In the genomic region with DNA sequence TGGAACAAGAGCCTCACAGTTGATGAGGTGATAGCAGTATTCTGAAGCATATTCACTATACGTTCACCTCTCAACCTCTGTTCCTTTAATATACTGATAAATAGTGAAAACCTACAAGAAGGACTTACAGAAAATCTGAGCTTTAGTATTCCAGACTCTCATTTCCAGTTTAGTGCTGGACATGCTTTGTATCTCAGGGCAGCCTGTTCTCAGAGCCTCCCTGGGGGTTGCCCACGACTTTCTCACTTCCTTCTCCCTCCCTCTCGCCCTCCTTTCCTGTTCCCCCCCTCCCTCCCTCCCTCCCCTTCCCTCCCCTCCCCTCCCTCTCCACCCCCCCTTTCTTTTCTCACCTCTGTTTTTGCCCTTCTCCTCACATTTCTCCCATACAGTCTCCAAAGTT, we compare ENCODE assay signal across 17 mouse cellular contexts.
"Had no signal": no experiment of that assay in that cellular context is flagged by ENCODE, and none has a peak within 500 bp of the region (broad histone marks: within the 10 kb centered on the region; RNA-seq: fewer than 3 reads in every experiment).

No protein-coding gene starts in this region.

- H3K9ac ChIP-seq: neural tube, embryonic 12.5 days; neural tube, embryonic 13.5 days; neural tube, embryonic 15.5 days; stomach, embryonic 15.5 days had no signal

- H3K27ac ChIP-seq: neural tube, embryonic 12.5 days; neural tube, embryonic 13.5 days; neural tube, embryonic 15.5 days; stomach, embryonic 15.5 days; stomach, postnatal 0 days had no signal

- H3K27me3 ChIP-seq: neural tube, embryonic 12.5 days; neural tube, embryonic 13.5 days; neural tube, embryonic 15.5 days; stomach, embryonic 15.5 days had no signal

- H3K9me3 ChIP-seq: neural tube, embryonic 12.5 days; neural tube, embryonic 13.5 days; neural tube, embryonic 15.5 days; stomach, embryonic 15.5 days had no signal

- H3K4me2 ChIP-seq: neural tube, embryonic 12.5 days; neural tube, embryonic 13.5 days; neural tube, embryonic 15.5 days; stomach, embryonic 15.5 days had no signal

- H3K36me3 ChIP-seq: neural tube, embryonic 15.5 days; stomach, embryonic 15.5 days had no signal

- H3K4me3 ChIP-seq: neural tube, embryonic 12.5 days; neural tube, embryonic 13.5 days; neural tube, embryonic 15.5 days; stomach, embryonic 15.5 days had no signal

- DNase-seq: retina, postnatal 1 day; right cerebral cortex, adult 18-20 months; right cerebral cortex, postnatal 14 days; right cerebral cortex, postnatal 25 days; right cerebral cortex, postnatal 4 days; spleen, adult 18-20 months; thymus, adult 18-20 months; thymus, adult 2 months; thymus, postnatal 14 days; thymus, postnatal 25 days; thymus, postnatal 36 days; thymus, postnatal 4 days had no signal
